Mouse (Mus musculus) thymus, postnatal 25 days (tissue): ENCODE data around the gene Abhd6.
"Not testable (repeated sequence)": the region's sequence is repeated elsewhere in the genome, so short reads cannot be mapped to it uniquely, and the experiment has no call there.

Experiments
- DNase-seq: peaks from one replicate; pipeline ENCODE4 v3.0.0; 2022

The Abhd6 gene

GRCm38 (mm10) chr14:7999435-7999834 lies 3.3 kb upstream of the Abhd6 start:
- DNase-seq = no peak

DNA sequence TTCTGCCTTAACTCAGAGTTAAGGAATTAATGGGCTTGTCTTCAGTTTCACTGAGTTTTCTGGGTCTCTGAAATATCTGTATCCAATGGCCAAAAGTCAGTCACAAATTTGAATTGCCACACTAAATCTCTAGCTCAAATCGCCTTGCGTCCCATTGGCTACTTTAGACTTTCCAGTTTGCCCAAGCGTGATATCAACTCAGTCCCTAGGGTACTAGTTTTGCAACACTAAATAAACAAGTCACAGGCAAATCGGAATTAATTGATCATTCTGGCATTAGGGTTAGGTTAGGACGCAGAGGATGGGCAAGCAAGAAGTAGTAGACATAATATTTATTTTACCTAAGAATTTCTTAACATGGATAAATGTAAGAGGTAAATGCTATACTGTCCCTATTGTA lies 2.5 kb upstream of the Abhd6 start:
- DNase-seq = no peak

- DNase-seq = no peak
These were observed 1.6 kb upstream of the Abhd6 start for GRCm38 (mm10) chr14:8000831-8001685.

DNA sequence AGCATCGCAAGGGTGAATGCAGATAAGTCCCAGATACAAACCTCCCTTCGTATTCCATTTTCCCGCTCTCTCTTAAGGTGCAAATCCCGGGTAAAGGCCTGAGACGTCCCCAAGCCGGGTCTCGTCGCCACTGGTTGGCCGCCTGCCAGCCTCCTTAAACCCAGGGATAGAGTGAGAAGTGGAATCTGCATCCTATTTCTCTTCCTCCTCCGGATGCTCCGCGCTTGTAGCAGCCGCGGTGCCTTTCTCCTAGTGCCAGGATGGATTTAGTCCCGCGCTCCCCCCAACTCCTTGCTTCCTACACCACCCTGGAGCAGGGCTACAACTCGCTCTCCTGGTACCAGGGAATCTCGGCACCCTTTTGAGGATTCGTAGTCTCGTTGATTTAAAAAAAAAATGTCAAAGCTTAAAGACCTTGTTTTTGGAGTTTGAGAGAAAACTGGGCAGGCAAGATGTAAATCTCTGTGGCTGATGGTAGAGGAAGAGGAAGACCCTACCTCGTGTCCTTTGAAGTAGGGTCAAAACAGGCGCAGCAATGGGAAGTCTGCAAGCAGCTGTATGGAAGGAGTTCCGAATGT lies 480 bp downstream of the Abhd6 start:
- DNase-seq = peak; percentile 14

DNA sequence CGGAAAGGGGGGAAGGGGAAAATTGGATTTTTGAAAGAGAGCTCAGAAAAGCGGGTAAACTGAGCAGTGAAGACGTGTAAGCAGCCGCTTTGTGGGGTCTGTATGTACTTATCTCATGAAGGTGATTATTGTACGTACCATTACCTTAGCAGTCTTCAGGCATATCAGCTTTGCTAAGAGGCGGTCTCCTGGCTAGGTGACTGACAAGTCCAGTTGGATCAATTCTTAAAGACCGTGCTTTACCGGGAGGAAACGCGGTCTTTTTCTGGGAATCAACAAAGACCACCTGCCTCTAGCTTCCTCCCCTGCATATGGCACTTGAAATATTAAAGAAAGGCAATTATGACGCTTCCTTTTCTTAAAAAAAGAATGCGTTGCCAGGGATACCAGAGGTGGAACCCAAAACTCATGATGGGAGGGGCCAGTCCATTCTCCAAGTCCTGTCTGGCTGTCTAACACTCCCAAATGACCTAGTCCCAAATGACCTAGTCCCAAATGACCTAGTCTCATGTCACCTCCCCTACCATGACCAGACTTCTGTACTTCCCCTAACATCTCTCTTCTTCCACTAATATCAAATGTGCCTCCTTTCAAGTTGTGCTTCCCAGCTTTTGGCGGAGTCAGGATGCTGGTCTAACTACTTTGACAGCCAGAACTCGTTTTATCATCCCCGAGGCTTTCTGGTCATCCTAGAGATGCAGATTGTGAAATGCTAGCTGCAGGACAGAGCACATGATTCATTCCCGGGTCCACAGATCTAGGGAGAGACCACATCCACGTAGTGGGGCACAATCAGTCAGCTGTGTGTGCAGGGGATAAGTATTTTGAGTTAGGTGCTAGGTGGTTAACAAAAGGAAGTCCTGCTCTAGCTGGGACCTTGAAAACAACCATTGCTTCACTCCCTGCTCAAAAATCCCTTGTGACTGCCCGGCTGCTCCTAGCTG lies 1.3 kb downstream of the Abhd6 start:
- no peak for DNase-seq

DNA sequence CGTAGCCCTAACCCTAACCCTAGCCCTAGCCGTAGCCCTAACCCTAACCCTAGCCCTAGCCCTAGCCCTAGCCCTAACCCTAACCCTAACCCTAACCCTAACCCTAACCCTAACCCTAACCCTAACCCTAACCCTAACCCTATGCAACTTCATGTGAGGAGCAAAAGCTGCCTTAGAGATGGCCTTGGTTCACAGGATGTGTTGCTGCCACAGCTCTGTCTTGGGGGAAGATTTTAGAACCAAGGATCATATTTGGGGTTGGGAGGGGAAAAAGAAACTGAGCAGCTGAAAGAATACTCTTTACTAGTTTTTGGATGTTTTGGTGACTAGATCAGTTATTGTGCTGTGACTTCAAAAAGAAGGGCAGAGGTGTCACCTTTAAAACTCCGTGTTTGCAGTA lies 3.4 kb downstream of the Abhd6 start:
- not testable (repeated sequence) for DNase-seq

- no peak for DNase-seq
These were observed 4.4 kb downstream of the Abhd6 start for GRCm38 (mm10) chr14:8007084-8007483.

- no peak for DNase-seq
These were observed 4.8 kb downstream of the Abhd6 start for GRCm38 (mm10) chr14:8007486-8007885.

- no peak for DNase-seq
These were observed 5.2 kb downstream of the Abhd6 start for GRCm38 (mm10) chr14:8007923-8008322.

- no peak for DNase-seq
These were observed 8.6 kb downstream of the Abhd6 start for GRCm38 (mm10) chr14:8011297-8011696.

DNA sequence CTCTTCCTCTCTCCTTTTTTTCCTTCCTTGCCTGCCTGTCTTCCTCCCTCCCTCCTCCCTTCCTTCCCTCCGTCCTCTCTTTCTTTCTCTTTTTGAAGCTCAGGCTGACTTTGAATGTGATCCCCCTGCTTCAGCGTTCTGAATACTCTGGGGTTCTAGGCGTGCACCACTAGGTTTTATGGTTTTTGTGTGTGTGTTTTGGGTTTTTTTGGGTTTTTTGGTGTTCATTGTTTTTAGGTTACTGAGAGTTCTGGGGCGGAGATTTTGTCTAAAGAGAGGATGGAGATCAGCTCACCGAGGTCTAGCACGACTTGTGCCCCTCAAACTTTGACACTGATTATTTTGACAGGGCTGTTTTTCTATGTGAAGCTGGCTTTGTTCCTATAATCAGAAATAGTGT lies 9.2 kb downstream of the Abhd6 start:
- no peak for DNase-seq

DNA sequence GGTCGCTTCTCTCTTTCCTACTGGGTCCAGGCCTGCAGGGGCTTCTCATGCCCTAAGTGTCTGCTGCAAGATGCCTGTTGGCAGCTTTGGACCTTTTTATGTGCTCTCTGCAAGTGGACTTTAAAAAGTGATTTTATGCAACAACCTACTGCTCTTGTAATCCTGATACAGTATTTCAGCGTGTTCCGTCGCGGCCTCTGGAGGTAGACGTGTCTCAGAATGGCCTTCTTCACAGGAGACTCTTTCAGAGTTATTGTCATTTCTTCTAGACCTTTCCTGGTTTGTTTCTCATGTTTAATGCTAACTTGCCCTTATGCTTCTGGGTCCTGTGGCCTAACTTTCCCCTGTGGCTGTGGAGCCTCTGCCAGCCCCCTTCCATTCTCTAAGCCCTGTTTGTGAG lies 13.1 kb downstream of the Abhd6 start:
- no peak for DNase-seq

GRCm38 (mm10) chr14:8016276-8016675 lies 13.6 kb downstream of the Abhd6 start:
- DNase-seq = no peak

- DNase-seq = no peak
These were observed 14.2 kb downstream of the Abhd6 start for GRCm38 (mm10) chr14:8016951-8017350.

DNA sequence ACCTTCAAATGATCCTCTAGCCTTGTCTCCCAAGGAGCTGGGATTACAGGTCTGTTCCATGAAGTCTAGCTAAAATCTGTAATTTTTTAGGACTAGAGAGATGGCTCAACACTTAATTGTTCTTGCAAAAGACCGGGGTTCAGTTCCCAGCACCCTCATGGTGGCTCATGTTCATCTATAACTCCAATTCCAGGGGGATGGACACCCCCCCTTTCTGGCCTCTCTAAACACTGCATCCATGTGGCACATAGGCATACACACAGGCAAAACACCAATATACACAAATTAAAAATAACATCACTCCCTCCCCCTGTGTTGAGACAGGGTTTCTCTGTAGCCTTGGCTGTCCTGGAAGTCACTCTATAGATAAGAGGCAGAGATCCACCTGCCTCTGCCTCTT lies 17.3 kb downstream of the Abhd6 start:
- DNase-seq = no peak

GRCm38 (mm10) chr14:8020546-8020945 lies 17.8 kb downstream of the Abhd6 start:
- DNase-seq = no peak

GRCm38 (mm10) chr14:8024469-8024868 lies 21.8 kb downstream of the Abhd6 start:
- DNase-seq = no peak

- no peak for DNase-seq
These were observed 22.2 kb downstream of the Abhd6 start for GRCm38 (mm10) chr14:8024936-8025335.

GRCm38 (mm10) chr14:8026769-8027531 lies 24.2 kb downstream of the Abhd6 start:
- no peak for DNase-seq

DNA sequence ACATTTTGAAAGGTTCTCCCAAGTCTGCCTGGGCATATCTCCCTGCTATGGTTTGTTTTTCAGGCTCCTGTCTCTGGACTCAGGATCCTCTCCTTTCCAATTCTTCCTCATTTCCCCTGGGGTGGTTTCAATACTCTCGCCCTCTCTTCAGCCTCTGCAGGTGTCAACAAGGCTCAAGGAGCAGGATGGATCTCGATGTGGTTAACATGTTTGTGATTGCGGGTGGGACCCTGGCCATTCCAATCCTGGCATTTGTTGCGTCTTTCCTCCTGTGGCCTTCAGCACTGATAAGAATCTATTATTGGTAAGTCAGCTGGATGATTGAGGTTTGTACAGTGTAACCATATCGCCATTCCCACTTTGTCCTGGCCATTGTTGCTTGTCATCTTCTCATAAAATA lies 25.4 kb downstream of the Abhd6 start:
- DNase-seq = no peak

- DNase-seq = no peak
These were observed 27.1 kb downstream of the Abhd6 start for GRCm38 (mm10) chr14:8029752-8030151.

- no peak for DNase-seq
These were observed 27.8 kb downstream of the Abhd6 start for GRCm38 (mm10) chr14:8030535-8030934.
